Mouse (Mus musculus) neural tube, embryonic 12.5 days (tissue): ENCODE data around the gene Susd4. TPM values are rescaled to one million over a fixed set of nuclear protein-coding genes. Genes with fewer than 3 reads are reported as not detected.

Experiments
- ATAC-seq: fragments of 200-750 bp; cut with Nextera tagmentation; 2 replicates; pipeline ENCODE4 v1.8.0; 2017; ENCODE audit warnings: low read depth, mild to moderate bottlenecking, moderate TSS enrichment, moderate library complexity; ENCODE audit not compliant: low FRiP score
- H3K27ac ChIP-seq: fragments of 300-500 bp; sonication (generic); 2 replicates; pipeline ENCODE4 v1.5.1; 2016
- H3K27me3 ChIP-seq: fragments of 300-500 bp; sonication (generic); replicated peaks from 2 replicates; pipeline ENCODE4 v1.6.1; 2016; ENCODE audit warnings: mild to moderate bottlenecking
- H3K36me3 ChIP-seq: fragments of 300-500 bp; sonication (generic); 2 replicates; pipeline ENCODE4 v1.6.1; 2016; ENCODE audit warnings: mild to moderate bottlenecking
- H3K4me1 ChIP-seq: fragments of 300-500 bp; sonication (generic); 2 replicates; pipeline ENCODE4 v1.6.1; 2016
- H3K4me2 ChIP-seq: fragments of 300-500 bp; sonication (generic); replicated peaks from 2 replicates; pipeline ENCODE4 v1.6.1; 2016; ENCODE audit warnings: mild to moderate bottlenecking
- H3K4me3 ChIP-seq: fragments of 300-500 bp; sonication (generic); 2 replicates; pipeline ENCODE4 v1.5.1; 2016
- H3K9ac ChIP-seq: fragments of 300-500 bp; sonication (generic); 2 replicates; pipeline ENCODE4 v1.6.1; 2016; ENCODE audit warnings: mild to moderate bottlenecking
- H3K9me3 ChIP-seq: fragments of 300-500 bp; sonication (generic); 2 replicates; pipeline ENCODE4 v1.6.1; 2016; ENCODE audit warnings: mild to moderate bottlenecking
- WGBS: fragments of 180-500 bp; shearing (Covaris S2); methylation state at CpG from one replicate; pipeline ENCODE4 v1.1.7; 2016; 5-methylcytosine and 5-hydroxymethylcytosine counted together
- polyA plus RNA-seq: library from polyadenylated mRNA; unstranded; fragments of >200 nt; fragmentation: Nextera tagmentation; extraction: Ambion mirVana; gene quantifications from 2 replicates; pipeline ENCODE4 v1.2.1, GENCODE M21; 2016

Susd4 gene
- polyA plus RNA-seq, 1 experiment from 2014 or later = 42.7 TPM

- H3K4me1 ChIP-seq = peaks cover 26% of the 10 kb centered on the region
- peak; percentile 93 for ATAC-seq
- H3K9me3 ChIP-seq = no peaks in the 10 kb centered on the region
- H3K27ac ChIP-seq = peak overlapping the region; percentile 79
- 0 out of 2 replicates have a peak, but pooled peaks cover 5% of the 10 kb centered on the region for H3K36me3 ChIP-seq
- H3K4me2 ChIP-seq = peak overlapping the region; percentile 35
- no peak overlapping the region for H3K9ac ChIP-seq
- H3K4me3 ChIP-seq = no peak overlapping the region
- WGBS = 51% methylated on average over 14 of the region's 14 CpGs
- H3K27me3 ChIP-seq = no peaks in the 10 kb centered on the region
Measured at GRCm38 (mm10) chr1:182868432-182869113, 104.9 kb downstream of the Susd4 start.

GRCm38 (mm10) chr1:182869114-182869456 is 105.4 kb downstream of the Susd4 start:
- no peak overlapping the region for H3K4me3 ChIP-seq
- H3K27ac ChIP-seq = peak overlapping the region; percentile 79
- H3K9ac ChIP-seq = no peak overlapping the region
- H3K4me1 ChIP-seq = peaks cover 26% of the 10 kb centered on the region
- no peaks in the 10 kb centered on the region for H3K9me3 ChIP-seq
- ATAC-seq = peak; percentile 22; the same call in 1 of the 2 replicates
- peak overlapping the region; percentile 35 for H3K4me2 ChIP-seq
- WGBS = 29% methylated on average over 6 of the region's 6 CpGs
- no peaks in the 10 kb centered on the region for H3K27me3 ChIP-seq
- 0 out of 2 replicates have a peak, but pooled peaks cover 5% of the 10 kb centered on the region for H3K36me3 ChIP-seq

DNA sequence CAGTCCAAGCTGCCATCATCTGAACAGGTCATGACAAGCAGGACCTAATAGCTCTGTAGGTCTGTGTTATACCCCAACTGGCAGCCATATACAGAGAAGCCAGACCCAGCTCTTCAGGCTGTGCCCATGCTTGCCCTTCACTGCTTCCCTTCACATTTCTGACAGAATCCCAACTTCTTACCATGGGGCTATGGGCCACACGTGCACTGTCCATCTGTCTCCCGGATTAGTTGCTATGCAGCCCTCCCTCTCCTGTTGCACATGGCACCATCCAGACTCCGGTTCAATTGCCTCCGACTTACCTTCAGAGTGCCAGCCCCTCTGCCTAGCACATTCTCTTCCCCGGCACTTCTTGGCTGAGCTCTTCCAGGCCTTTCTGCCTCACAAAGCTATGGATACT is 114.5 kb downstream of the Susd4 start:
- H3K4me2 ChIP-seq = no peak overlapping the region
- 98% methylated on average over 5 of the region's 5 CpGs for WGBS
- H3K4me3 ChIP-seq = no peak overlapping the region
- no peaks in the 10 kb centered on the region for H3K9me3 ChIP-seq
- H3K4me1 ChIP-seq = no peaks in the 10 kb centered on the region
- no peaks in the 10 kb centered on the region for H3K27me3 ChIP-seq
- H3K27ac ChIP-seq = no peak overlapping the region
- no peak for ATAC-seq
- no peak overlapping the region for H3K9ac ChIP-seq
- H3K36me3 ChIP-seq = no peaks in the 10 kb centered on the region

DNA sequence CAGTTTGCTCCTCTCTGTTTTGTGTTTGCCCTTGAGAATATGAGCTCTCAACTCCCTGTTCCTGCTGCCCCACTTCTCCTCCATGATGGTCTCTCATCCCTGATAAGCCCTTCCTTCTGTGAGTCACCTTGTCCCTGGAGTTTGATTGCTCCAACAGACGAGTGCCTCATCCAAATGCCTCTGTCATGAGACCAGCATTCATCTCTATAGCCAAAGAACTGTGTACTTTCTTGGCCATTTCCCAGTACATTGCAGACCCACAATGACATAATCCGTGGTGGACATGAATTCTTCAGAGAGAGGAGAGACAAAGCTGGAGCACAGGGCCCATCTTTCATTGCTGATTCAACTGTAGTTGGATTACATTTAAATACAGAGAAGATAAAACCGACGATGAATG is 115.1 kb downstream of the Susd4 start:
- H3K9me3 ChIP-seq = no peaks in the 10 kb centered on the region
- ATAC-seq = no peak
- no peak overlapping the region for H3K4me2 ChIP-seq
- WGBS = 86% methylated on average over 4 of the region's 4 CpGs
- no peaks in the 10 kb centered on the region for H3K27me3 ChIP-seq
- no peak overlapping the region for H3K27ac ChIP-seq
- H3K36me3 ChIP-seq = no peaks in the 10 kb centered on the region
- H3K4me1 ChIP-seq = no peaks in the 10 kb centered on the region
- H3K4me3 ChIP-seq = no peak overlapping the region
- no peak overlapping the region for H3K9ac ChIP-seq

DNA sequence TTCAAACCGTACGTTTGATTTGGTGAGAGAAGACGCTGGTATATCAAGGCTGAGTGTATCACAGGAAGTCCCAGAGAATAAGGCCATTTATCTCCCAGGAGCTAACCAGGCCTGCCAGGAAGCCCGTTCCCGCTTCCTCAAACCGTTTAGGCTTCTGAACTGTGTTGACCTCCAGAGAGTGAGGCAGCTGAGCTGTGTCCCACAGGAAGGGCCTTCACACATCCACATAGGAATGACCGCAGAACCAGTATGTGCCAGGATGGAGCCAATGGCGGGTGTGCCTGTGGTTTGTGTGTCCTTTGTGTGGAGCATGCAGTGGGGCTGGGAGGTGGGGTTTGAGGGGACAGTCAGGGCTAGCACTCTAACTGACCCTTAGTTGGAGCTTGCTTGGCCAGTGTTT is 117.6 kb downstream of the Susd4 start:
- Histone ChIP-seq H3K27me3 (no peaks in the 10 kb centered on the region), H3K9ac (no peak overlapping the region), H3K4me1 (no peaks in the 10 kb centered on the region), H3K27ac (no peak overlapping the region), H3K36me3 (no peaks in the 10 kb centered on the region), H3K4me2 (no peak overlapping the region), H3K9me3 (no peaks in the 10 kb centered on the region), H3K4me3 (no peak overlapping the region)
- ATAC-seq = no peak
- WGBS = 89% methylated on average over 8 of the region's 8 CpGs

DNA sequence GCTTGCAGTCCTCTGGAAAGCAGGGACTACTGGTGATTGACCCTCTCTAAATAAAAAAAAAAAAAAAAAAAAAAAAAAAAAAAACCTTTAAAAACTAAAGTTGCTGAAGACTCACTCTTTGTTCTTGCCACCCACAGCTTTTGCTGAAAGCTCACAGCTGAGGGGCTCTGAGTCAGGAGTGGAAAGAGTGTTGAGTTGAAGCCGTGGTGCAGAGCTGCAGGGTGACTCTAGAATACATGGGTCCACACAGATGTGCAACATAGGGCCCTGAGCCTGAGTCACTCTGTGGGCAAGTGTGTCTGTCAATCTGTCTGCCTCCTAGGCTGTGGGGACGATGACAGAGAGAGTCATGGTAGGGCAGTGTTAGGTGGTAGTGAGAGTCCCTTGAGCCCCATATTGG is 119.0 kb downstream of the Susd4 start:
- 74% methylated on average over 2 of the region's 2 CpGs for WGBS
- Histone ChIP-seq H3K9me3 (0 out of 2 replicates have a peak, but pooled peaks cover 3% of the 10 kb centered on the region), H3K27ac (no peak overlapping the region), H3K4me3 (no peak overlapping the region), H3K4me1 (no peaks in the 10 kb centered on the region), H3K4me2 (no peak overlapping the region), H3K36me3 (no peaks in the 10 kb centered on the region), H3K27me3 (no peaks in the 10 kb centered on the region), H3K9ac (no peak overlapping the region)
- no peak for ATAC-seq

DNA sequence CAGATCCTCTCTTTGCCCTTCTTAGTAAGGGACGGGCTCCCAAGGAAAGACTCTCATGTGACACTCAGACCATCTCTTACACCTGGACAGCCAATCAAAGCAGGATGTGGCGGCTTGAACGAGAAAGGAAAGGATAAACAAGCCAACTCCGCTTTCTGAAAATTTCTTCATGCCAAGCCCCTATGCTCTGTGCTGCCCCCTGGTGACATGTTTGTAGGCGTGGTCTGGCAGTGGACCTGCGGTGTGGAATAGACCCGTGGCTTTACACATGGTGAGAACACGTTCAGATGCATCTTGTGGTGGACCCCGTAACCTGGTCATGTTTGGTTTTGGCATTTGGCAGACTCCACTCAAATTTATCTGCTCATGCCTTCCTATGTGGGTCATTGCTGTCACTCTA is 132.0 kb downstream of the Susd4 start:
- Histone ChIP-seq H3K27ac (no peak overlapping the region), H3K9me3 (no peaks in the 10 kb centered on the region), H3K9ac (no peak overlapping the region), H3K4me1 (no peaks in the 10 kb centered on the region), H3K4me3 (no peak overlapping the region), H3K36me3 (no peaks in the 10 kb centered on the region), H3K27me3 (no peaks in the 10 kb centered on the region), H3K4me2 (no peak overlapping the region)
- no peak for ATAC-seq
- WGBS = 64% methylated on average over 9 of the region's 9 CpGs

- H3K9me3 ChIP-seq = no peaks in the 10 kb centered on the region
- no peak for ATAC-seq
- no peak overlapping the region for H3K27ac ChIP-seq
- no peaks in the 10 kb centered on the region for H3K27me3 ChIP-seq
- no peaks in the 10 kb centered on the region for H3K36me3 ChIP-seq
- H3K4me2 ChIP-seq = no peak overlapping the region
- 68% methylated on average over 6 of the region's 6 CpGs for WGBS
- H3K4me3 ChIP-seq = no peak overlapping the region
- H3K4me1 ChIP-seq = no peaks in the 10 kb centered on the region
- no peak overlapping the region for H3K9ac ChIP-seq
Measured at GRCm38 (mm10) chr1:182897071-182897470, 133.4 kb downstream of the Susd4 start.

DNA sequence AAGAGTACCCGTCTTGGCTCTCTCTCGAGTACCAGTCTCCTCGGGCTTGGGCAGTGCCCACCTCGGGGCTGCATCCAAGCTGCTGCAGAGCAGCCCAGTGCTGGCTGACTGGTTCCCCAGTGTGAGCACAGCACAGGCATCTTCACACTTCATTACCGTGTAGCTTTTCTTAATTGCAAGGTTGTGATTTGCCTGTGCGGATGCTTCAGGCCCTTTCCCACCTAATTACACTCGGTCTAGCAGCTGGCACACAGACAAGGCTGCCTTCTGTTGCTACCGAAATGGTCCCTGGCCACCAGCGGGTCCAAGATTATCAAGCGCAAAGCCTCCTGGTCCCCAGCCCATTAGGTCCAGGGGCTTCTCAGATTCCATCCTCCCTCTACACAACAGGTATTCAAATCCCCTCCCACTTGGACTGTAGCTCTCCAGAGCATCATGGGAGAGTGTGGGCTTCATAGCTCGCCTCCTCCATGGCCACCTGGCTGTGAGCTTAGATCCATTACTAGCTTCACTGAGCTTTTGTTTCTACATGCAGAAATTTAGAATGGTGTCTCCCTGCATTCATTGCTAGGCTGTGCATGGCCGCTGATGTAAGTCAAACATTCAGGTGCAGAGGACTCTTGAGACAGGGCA is 134.0 kb downstream of the Susd4 start:
- 72% methylated on average over 12 of the region's 12 CpGs for WGBS
- Histone ChIP-seq H3K9me3 (no peaks in the 10 kb centered on the region), H3K4me3 (no peak overlapping the region), H3K27ac (no peak overlapping the region), H3K27me3 (no peaks in the 10 kb centered on the region), H3K4me2 (no peak overlapping the region), H3K9ac (no peak overlapping the region), H3K4me1 (no peaks in the 10 kb centered on the region), H3K36me3 (no peaks in the 10 kb centered on the region)
- peak; percentile 77; the same call in 1 of the 2 replicates for ATAC-seq

GRCm38 (mm10) chr1:182902095-182902494 is 138.4 kb downstream of the Susd4 start:
- Histone ChIP-seq H3K27me3 (no peaks in the 10 kb centered on the region), H3K9ac (no peak overlapping the region), H3K4me3 (no peak overlapping the region), H3K9me3 (no peaks in the 10 kb centered on the region), H3K27ac (no peak overlapping the region), H3K36me3 (no peaks in the 10 kb centered on the region), H3K4me1 (no peaks in the 10 kb centered on the region), H3K4me2 (no peak overlapping the region)
- 79% methylated on average over 5 of the region's 5 CpGs for WGBS
- no peak for ATAC-seq

GRCm38 (mm10) chr1:182902906-182903305 is 139.2 kb downstream of the Susd4 start:
- WGBS = 91% methylated on average over 3 of the region's 3 CpGs
- Histone ChIP-seq H3K36me3 (no peaks in the 10 kb centered on the region), H3K4me1 (peaks cover under 1% of the 10 kb centered on the region; the same call in 1 of the 2 replicates), H3K4me3 (no peak overlapping the region), H3K9me3 (no peaks in the 10 kb centered on the region), H3K9ac (no peak overlapping the region), H3K27me3 (no peaks in the 10 kb centered on the region), H3K4me2 (no peak overlapping the region), H3K27ac (no peak overlapping the region)
- no peak for ATAC-seq

DNA sequence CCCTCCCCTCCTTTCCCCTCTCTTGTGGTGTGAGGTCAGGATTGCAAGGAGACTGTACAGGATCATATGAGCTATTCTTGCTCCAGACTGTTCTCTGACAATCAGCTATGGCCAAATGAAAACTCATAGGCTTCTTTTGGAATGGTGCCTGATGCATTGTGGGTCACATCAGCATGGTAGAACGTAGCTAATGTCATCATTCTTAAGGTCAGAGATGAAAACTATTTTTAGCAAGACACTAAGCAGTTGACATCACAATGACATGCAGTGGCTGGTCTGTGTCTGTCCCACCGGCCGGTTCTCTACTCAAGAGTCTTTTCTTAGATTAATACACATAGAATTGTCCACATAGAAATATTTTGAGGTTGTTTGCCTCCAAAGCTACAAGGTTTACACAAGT is 142.0 kb downstream of the Susd4 start:
- no peak overlapping the region for H3K27ac ChIP-seq
- H3K27me3 ChIP-seq = no peaks in the 10 kb centered on the region
- H3K4me1 ChIP-seq = peaks cover 11% of the 10 kb centered on the region
- 86% methylated on average over 3 of the region's 3 CpGs for WGBS
- H3K36me3 ChIP-seq = no peaks in the 10 kb centered on the region
- H3K4me2 ChIP-seq = no peak overlapping the region
- H3K9me3 ChIP-seq = no peaks in the 10 kb centered on the region
- no peak overlapping the region for H3K9ac ChIP-seq
- H3K4me3 ChIP-seq = no peak overlapping the region
- ATAC-seq = no peak
